Mouse (Mus musculus) bone marrow, adult 2 months (tissue): Measurements from ENCODE around the gene B3gnt2. TPM values are rescaled to one million over a fixed set of nuclear protein-coding genes. Genes with fewer than 3 reads are reported as not detected.

Experiments used
- H3K27ac ChIP-seq: fragments of 200-500 bp; 2 replicates; pipeline ENCODE4 v1.5.1; 2012; ENCODE audit warnings: low read depth, mild to moderate bottlenecking, control low read depth, inconsistent platforms, low read length; ENCODE audit not compliant: control insufficient read depth, poor library complexity, insufficient read depth
- H3K4me1 ChIP-seq: fragments of 200-500 bp; 2 replicates; pipeline ENCODE4 v1.6.1; 2011; ENCODE audit warnings: low read length; ENCODE audit not compliant: control insufficient read depth, insufficient read depth
- H3K4me3 ChIP-seq: fragments of 200-500 bp; replicated peaks from 2 replicates; pipeline ENCODE3; 2011; ENCODE audit warnings: mild to moderate bottlenecking, low read depth, low read length, control low read depth; ENCODE audit not compliant: control insufficient read depth
- CTCF ChIP-seq: fragments of 200-500 bp; IDR thresholded peaks from 2 replicates; pipeline ENCODE4 v1.5.1; 2011; ENCODE audit warnings: low read length, control low read depth; ENCODE audit not compliant: control insufficient read depth, insufficient read depth
- POLR2A ChIP-seq: fragments of 200-500 bp; IDR thresholded peaks from 2 replicates; pipeline ENCODE4 v1.6.1; 2011; ENCODE audit warnings: low read depth, mild to moderate bottlenecking, control low read depth, low read length, borderline replicate concordance; ENCODE audit not compliant: control insufficient read depth
- WGBS: fragments of 180-500 bp; shearing (Covaris S2); methylation state at CpG from one replicate; pipeline ENCODE4 v1.1.7; 2018; 5-methylcytosine and 5-hydroxymethylcytosine counted together
- polyA plus RNA-seq: library from polyadenylated mRNA; stranded (reverse); fragments of >200 nt; gene quantifications from 2 replicates; pipeline ENCODE4 v1.2.4, GENCODE M21; 2011; ENCODE audit warnings: low replicate concordance; ENCODE audit not compliant: missing spikeins, insufficient read depth, insufficient read length

The B3gnt2 gene
- polyA plus RNA-seq, 1 experiment = 6.2 TPM

- Histone ChIP-seq H3K27ac (no peak overlapping the region), H3K4me1 (peaks cover 8% of the 10 kb centered on the region), H3K4me3 (no peak overlapping the region)
- 92% methylated on average over 14 of the region's 14 CpGs for WGBS
- TF ChIP-seq POLR2A (no peak), CTCF (no peak)
Measured at GRCm38 (mm10) chr11:22826051-22826450, 34.7 kb downstream of the B3gnt2 start.

DNA sequence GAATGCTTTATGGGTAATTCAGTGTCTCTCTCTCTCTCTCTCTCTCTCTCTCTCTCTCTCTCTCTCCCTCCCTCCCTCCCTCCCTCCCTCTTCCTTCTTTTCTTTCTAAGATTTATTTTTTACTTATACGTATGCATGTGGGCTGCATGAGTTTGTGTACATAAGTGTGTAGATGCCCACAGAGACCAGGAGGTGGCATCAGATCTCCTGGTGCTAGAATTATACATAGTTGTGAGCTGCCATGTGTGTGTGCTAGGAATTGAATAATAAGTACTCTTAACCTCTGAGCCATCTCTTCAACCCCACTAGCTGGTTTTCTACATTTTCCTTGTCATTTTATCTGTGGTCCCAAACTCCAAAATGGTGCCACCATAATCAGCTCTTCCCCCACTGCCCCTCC is 35.2 kb downstream of the B3gnt2 start:
- no peak overlapping the region for H3K4me3 ChIP-seq
- H3K27ac ChIP-seq = no peak overlapping the region
- peaks cover 8% of the 10 kb centered on the region for H3K4me1 ChIP-seq
- no peak for TF ChIP-seq CTCF
- no peak for TF ChIP-seq POLR2A
- WGBS = 95% methylated on average over 1 of the region's 1 CpGs

DNA sequence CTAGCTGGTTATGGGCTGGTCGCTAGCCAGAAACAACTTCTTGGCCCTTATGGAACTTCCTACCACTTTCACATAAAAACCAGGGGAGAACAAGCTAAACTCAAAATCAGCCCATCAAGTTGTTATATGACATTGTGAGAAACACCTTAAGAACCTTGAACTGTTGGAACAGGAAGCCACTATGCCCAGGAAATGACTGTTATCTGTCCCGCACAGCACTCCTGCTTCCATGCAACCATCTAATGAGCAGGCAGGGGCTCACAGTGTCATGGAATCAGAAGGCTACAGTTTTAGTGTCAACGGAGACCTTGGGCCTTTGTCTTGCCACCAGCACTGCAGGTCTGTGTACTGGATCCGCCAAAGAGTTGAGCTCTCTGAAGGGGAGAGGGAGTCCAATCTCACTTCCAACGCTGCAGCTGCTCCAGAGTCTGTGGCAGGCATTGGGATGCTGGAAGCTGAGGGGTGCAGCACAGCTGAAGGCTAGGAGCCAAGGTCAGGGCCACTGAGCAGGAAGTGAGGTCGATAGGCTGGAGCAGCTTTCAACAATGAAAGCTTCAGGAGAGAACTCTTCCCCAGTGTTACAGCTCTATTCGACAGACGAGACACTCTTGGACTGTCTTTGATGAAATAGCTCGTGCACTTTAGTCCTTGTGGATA is 36.6 kb downstream of the B3gnt2 start:
- 41% methylated on average over 9 of the region's 9 CpGs for whole genome bisulfite sequencing
- TF ChIP-seq CTCF (no peak), POLR2A (no peak)
- Histone ChIP-seq H3K4me3 (no peak overlapping the region), H3K4me1 (peaks cover 10% of the 10 kb centered on the region), H3K27ac (no peak overlapping the region)

DNA sequence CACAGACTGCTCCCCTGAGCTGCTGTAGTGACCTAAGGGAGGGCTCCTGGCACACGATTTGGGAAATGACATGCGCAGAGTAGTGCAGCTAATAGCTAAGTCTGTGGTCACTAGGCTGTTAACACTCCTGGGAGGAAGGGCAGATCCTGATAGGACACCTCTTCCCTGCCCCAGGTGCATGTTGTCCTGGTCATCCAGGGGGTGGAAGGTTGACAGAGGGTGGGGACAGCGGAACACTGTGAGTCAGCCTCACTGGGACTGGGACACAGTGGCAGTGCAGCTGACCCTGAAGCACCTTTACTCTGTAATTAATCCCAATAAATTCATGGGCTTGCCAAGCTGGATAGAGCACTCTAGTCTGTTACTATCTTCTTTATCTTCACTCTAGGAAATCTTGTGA is 39.5 kb downstream of the B3gnt2 start:
- no peak for TF ChIP-seq POLR2A
- TF ChIP-seq CTCF = no peak
- no peak overlapping the region for H3K27ac ChIP-seq
- no peak overlapping the region for H3K4me3 ChIP-seq
- peaks cover 10% of the 10 kb centered on the region for H3K4me1 ChIP-seq
- 66% methylated on average over 3 of the region's 3 CpGs for WGBS

- TF ChIP-seq POLR2A (no peak), CTCF (no peak)
- Histone ChIP-seq H3K27ac (peak overlapping the region; percentile 45; the same call in 1 of the 2 replicates), H3K4me1 (peaks cover 17% of the 10 kb centered on the region), H3K4me3 (no peak overlapping the region)
- 14% methylated on average over 5 of the region's 5 CpGs for WGBS
Measured at GRCm38 (mm10) chr11:22818371-22818770, 42.4 kb downstream of the B3gnt2 start.

DNA sequence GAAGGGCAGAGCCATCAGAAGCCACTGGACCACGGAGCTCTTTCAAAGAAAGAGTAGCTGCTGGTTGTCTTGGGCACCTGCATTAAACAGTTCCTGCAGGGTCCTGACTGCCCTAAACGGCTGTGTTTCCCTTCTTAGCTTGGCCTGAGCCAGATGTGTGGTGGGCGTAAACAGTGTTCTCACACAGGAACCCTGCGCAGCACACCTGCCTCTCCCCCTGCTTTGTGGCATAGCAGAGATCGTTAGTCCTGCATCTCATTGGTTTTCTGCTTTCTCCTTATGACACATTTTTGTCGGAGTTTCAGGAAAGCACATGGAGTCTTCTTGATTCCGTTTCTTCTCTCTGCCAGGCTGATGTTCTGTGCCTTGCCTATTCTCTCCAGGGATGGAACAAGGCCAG is 44.9 kb downstream of the B3gnt2 start:
- H3K27ac ChIP-seq = peak overlapping the region; percentile 58; the same call in 1 of the 2 replicates
- TF ChIP-seq POLR2A (no peak), CTCF (no peak)
- WGBS = 64% methylated on average over 7 of the region's 7 CpGs
- H3K4me1 ChIP-seq = peaks cover 15% of the 10 kb centered on the region
- H3K4me3 ChIP-seq = no peak overlapping the region

GRCm38 (mm10) chr11:22815143-22815542 is 45.6 kb downstream of the B3gnt2 start:
- Histone ChIP-seq H3K4me3 (no peak overlapping the region), H3K4me1 (peaks cover 15% of the 10 kb centered on the region), H3K27ac (peak overlapping the region; percentile 58; the same call in 1 of the 2 replicates)
- TF ChIP-seq CTCF (no peak), POLR2A (no peak)

DNA sequence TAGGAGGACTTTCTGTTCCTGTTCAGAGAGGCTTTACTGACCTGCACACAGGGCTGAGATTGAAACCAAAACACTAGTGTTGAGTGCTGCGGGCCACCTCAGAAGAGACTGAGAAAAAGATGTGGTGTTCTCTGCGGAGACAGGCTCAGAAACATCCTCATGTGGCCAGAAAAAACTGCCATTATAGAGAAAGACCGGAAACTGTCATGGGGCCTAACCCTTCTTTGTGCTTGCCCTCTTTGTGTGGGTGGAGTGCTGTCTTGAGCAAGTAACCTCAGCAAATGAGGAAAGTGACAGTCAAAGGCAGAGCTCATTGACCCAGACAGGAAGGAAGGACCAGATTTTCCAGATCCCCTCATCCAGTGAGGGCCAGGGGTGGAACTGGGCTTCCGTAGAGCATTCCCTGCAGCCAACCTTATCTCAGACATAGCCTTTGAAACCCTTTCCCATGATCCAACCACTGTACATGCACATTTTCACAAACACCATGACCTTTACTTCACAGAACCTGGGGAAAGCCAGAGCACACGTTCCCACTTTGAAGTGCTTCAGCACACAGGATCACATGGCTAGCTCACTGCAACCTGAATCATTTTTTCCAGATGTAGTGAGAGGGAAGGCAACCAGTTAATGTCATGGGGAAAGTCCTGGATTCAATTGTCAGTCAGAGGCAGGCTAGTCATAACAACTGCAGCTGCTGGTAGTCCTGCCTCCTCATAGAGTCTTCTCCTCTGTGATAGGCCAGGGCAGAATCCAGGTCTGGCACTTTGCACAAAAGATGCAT is 46.6 kb downstream of the B3gnt2 start:
- Histone ChIP-seq H3K4me1 (peaks cover 14% of the 10 kb centered on the region), H3K27ac (peak overlapping the region; percentile 93), H3K4me3 (peak overlapping the region; percentile 33)
- TF ChIP-seq CTCF = no peak
- no peak for TF ChIP-seq POLR2A
- 19% methylated on average over 5 of the region's 5 CpGs for WGBS

DNA sequence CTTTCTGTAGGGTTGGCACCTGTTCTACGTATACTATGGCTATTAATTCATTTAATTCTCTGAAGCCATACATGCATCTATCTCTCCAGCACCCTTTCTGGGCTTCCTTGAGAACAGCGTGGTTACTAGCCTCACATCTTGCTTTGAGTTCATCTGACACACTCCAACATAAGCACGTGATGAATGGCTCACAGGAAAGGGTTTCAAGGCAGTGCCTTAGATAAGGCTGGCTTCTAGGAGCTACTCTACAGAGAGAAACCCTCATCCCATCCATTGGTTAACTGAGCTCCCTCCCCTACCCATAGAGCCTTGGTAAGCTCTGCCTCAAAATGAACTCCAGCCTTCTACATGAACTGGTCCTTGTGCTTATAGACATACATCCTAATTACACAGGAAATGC is 47.3 kb downstream of the B3gnt2 start:
- H3K4me3 ChIP-seq = no peak overlapping the region
- 25% methylated on average over 3 of the region's 3 CpGs for WGBS
- peak overlapping the region; percentile 93; the same call in 1 of the 2 replicates for H3K27ac ChIP-seq
- no peak for TF ChIP-seq POLR2A
- no peak for TF ChIP-seq CTCF
- H3K4me1 ChIP-seq = peaks cover 14% of the 10 kb centered on the region
